Mouse (Mus musculus) layer of hippocampus, adult 9-11 months (tissue): ENCODE measurements around the gene Aldh4a1.

Source experiments
- DNase-seq: peaks from one replicate; pipeline ENCODE4 v3.0.0; 2022

Aldh4a1 gene

GRCm38 (mm10) chr4:139622373-139623282, at the start of gene Aldh4a1:
Gene Aldh4a1 (plus strand): TSS chr4:139622866.
- DNase-seq: peak; percentile 98

GRCm38 (mm10) chr4:139572928-139573512, 49.6 kb upstream of the Aldh4a1 start:
- DNase-seq: no peak

GRCm38 (mm10) chr4:139574156-139574798, 48.4 kb upstream of the Aldh4a1 start:
- DNase-seq: peak; percentile 99

DNA sequence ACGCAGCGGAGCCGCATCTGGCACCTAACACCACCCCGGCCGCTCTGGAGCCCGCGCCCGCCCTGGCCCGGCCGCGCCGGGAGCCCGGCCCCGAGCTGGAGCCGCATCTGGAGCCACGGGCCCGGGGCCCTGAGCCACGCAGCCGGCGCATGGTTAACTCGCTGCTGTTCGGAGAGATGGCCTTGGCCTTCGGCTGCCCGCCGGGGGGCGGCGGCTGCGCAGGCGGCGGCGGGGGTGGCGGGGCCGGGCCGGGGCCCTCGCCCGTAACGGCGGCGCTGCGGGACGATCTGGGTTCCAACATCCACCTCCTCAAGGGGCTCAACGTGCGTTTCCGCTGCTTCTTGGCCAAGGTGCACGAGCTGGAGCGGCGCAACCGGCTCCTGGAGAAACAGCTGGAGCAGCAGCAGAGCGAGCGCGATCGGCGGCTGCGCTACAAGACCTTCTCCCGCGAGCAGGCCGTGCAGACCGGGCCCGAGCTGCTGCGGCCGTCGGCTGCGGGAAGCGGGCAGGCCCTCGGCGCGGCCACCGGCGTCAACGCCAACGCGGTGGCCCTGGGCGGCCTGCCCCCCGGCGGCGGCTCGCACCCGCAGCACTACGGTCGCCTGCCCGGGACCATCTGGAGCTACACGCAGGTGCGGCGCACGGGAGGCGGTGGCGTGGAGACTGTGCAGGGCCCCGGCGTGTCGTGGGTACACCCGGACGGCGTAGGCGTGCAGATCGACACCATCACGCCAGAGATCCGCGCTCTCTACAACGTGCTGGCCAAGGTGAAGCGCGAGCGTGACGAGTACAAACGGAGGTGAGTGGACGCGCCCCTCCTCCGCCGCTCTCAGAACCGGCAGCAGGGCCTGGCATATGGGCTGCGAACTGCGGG, 47.6 kb upstream of the Aldh4a1 start:
- peak; percentile 50 for DNase-seq

DNA sequence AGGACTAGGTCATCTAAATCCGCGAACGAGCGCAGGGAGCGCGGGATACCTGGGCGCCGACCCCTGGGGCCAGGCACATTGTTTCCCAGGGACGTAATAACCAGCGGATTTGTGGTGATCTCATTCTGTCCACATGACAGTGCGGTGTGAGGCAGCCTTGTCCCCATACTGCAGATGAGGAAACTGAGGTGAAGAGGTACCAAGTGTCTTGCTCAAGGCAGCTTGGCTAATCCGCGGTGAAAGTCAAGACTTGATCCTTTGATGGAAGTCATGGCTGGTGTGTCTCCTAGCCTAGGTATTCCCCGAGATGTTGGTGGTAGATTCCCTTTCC, 47.0 kb upstream of the Aldh4a1 start:
- no peak for DNase-seq

DNA sequence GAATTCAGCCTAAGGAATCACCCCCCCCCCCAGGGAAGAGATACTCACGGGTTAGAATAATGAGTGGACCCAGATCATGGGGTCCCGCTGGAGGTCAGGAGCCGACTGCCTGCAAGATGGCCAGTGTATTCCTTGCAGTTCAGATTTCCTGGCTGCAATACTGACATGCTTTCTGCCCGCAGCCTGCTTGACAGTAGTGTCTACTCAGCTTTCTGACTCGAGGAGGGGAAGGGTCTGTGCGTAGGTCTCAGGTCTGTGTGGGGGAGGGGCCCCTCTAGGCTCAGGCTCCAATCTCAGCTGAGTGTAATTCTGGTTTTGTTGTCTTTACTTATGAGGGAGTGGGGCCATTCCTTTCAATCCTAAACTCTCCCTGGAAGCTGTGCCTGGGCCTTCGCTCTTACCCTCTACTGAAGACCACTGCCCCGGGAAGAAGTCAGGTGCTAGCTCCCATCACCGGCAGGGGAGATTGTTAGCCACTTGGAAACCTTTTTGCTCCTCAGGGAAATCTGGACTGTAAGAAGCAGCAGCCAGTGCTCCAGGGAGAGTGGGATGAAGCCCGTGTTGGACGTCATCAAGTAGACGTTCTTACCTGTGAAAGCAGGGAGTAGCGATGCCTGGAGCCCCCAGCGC, 46.3 kb upstream of the Aldh4a1 start:
- no peak for DNase-seq

DNA sequence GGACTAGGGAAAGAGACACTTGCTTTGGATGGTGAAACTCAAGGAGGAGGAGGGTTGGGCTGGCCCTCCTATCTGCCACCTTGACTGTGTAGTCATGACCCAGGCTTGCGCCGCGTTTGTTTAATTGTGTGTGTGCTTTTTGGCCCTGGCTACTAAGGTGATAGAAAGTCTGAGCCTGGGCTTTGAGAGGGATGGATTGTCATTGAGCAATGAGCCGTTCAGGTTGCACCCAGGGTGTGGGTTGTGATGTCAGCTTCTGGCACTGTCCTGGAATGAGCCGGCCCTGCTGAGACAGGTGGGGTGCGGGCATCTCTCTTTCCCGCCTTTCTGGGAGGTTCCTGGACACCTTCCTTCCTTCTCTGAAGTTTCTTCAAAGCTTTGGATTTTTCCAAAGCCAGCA, 45.7 kb upstream of the Aldh4a1 start:
- DNase-seq: no peak

DNA sequence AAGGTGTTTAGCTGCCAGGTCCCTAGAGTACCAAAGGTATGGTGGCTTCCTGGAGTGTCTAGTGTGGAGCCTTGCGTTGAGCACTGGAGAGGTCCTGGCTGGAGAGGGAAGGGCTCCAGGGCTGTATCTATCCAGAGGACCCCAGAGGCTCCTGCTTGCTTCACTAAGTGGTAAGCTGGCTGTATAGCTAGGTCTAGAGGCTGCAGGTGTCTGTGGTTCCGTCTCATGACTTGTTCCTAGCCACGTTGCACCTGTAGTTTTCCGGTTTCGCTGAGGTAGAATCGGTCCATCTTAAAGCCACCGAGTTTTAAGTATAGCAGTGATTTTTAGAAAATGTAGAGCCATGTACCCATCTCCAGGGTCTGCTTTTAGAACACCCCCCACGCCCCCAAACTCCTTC, 44.3 kb upstream of the Aldh4a1 start:
- no peak for DNase-seq

DNA sequence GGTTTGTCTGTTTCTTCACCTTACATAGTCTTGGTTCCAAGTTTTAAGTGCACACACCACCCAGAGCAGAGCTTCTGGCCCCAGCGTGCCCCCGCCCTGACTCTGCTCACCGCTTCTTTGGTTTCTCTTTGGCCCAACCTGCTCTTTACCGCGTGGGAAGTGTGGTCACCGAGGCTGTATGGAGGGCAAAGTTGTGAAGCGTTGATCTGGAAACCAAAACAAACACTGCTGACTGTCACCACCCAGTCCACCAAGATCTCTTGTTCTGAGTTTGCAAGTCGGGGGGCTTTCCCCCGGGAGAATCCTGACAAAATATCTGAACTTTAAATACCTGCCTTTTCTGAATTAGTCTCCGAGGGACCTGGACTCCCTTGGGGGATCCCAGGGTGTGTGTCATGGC, 43.7 kb upstream of the Aldh4a1 start:
- DNase-seq: no peak

DNA sequence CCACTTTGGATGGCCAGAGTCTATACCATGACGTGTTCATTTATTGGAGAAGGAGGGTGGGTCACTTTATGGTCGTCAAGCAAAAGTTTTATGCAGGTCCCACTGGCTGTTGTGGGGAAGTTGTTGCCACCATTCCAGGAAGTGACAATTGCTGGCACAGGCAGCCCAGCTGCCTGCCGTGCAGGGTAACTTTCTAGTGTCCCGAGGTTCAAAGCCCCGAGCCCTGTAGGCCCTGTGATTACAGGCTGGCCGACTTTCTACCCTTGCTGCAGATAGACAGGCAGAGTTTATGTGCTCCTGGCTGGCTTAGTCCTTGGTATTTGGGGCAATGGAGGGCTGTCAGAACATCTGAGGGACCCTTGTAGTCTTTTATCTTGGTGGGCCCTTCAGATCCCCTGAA, 43.2 kb upstream of the Aldh4a1 start:
- DNase-seq: no peak

- no peak for DNase-seq
Observed at GRCm38 (mm10) chr4:139580663-139581336, 41.9 kb upstream of the Aldh4a1 start.

DNA sequence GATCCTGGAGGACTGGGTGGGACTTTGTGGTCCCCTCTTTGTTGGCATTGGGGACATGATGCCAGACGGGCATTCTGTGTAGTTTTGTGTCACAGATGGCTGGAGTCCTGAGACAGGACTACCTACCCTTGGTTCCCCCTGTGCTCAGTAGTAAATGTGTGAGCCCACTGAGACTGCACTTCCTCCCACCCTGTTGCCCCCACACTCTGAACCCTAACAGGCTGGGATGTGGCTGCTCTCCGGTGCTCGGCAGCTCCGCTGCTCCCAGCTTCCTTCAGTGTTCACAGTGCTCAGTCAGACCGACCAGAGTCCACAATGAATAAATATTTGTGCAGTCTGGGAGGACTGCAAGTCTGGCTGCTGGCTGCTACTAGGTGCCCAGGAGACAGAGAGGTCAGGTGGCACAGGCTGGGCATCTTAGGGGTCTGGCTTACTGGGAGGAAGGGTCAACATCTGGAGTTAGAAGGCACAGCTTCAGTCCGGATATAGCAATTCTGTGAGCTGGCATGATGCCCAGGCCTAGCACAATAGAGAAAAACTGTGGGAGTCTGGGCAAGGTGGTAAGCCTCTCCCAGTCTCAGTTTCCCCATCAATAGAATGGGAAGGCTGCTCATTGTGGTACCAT, 41.1 kb upstream of the Aldh4a1 start:
- DNase-seq: no peak

DNA sequence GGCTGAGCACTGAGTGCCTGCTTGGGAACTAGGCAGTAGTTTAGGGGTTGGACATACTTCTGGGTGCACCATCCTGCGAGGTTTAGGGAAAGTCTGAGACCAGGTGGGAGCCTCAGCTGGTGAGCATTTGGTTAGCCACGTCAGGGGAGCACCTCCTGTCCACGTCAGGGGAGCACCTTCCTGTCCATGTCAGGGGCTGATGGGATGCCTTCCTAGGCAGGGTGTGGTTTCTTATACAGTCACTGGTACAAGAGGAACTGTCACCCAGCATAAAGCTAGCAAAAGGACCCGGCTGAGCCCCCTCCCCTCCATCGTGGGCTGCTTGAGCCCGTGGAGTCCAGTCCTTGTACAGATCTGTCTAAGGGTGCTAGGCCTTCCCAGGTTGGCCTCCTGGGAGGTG, 40.3 kb upstream of the Aldh4a1 start:
- DNase-seq: no peak

GRCm38 (mm10) chr4:139582903-139583302, 39.8 kb upstream of the Aldh4a1 start:
- no peak for DNase-seq

DNA sequence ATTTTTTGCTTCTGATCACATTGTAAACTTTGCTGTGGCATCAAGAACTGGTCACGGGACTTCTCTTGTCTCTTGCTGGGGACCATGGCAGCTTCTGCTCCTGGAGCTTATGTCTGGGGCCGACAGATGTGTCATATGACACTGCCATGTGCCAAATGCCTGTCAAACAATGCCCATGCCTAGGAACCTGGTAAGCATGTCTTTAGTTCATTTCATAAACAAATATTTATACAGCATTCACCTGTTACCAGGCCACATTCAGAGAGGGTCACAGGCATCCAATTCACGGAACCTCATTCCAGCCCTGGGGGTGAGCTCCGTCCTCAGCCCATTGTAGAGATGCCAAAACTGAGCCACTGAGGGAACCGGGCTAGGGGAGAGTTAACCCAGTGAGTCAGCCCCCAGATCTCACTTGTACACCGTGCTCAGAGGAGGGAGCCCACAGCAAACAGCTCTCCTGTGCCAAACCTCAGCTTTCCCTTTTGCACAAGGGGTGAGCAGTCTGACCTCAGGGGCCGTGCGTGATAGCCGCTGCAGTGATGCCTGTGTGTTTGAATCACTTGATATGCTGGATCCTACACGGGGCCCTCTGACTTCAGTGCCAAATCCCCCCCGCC, 38.9 kb upstream of the Aldh4a1 start:
- DNase-seq: no peak

- no peak for DNase-seq
Observed at GRCm38 (mm10) chr4:139584704-139585103, 38.0 kb upstream of the Aldh4a1 start.

- DNase-seq: no peak
Observed at GRCm38 (mm10) chr4:139585713-139586112, 37.0 kb upstream of the Aldh4a1 start.

- no peak for DNase-seq
Observed at GRCm38 (mm10) chr4:139587370-139587769, 35.3 kb upstream of the Aldh4a1 start.

GRCm38 (mm10) chr4:139587773-139588172, 34.9 kb upstream of the Aldh4a1 start:
- no peak for DNase-seq

- DNase-seq: no peak
Observed at GRCm38 (mm10) chr4:139589351-139590027, 33.2 kb upstream of the Aldh4a1 start.
